Mouse (Mus musculus) cerebellum, postnatal 25 days (tissue): ENCODE data around the gene Arfgap3.
"Not testable (repeated sequence)": the region's sequence is repeated elsewhere in the genome, so short reads cannot be mapped to it uniquely, and the experiment has no call there.

Experiments
- DNase-seq, 2 experiments: peaks; one replicate each; pipeline ENCODE4 v3.0.0; 2021; ENCODE audit warnings: mixed read lengths in 2 of 2

The Arfgap3 gene

GRCm38 (mm10) chr15:83349954-83350711, at the start of gene Arfgap3:
Arfgap3 (minus strand) TSS chr15:83350247.
- DNase-seq, result peak; percentile 95 to 97

GRCm38 (mm10) chr15:83392722-83393121, 42.7 kb upstream of the Arfgap3 start:
- no peak for DNase-seq

GRCm38 (mm10) chr15:83387911-83388310, 37.9 kb upstream of the Arfgap3 start:
- DNase-seq, result no peak

- no peak for DNase-seq
These were observed 33.6 kb upstream of the Arfgap3 start for GRCm38 (mm10) chr15:83383633-83384032.

GRCm38 (mm10) chr15:83383136-83383535, 33.1 kb upstream of the Arfgap3 start:
- no peak for DNase-seq

- DNase-seq, result no peak
These were observed 32.4 kb upstream of the Arfgap3 start for GRCm38 (mm10) chr15:83382467-83382866.

- DNase-seq, result no peak
These were observed 27.1 kb upstream of the Arfgap3 start for GRCm38 (mm10) chr15:83377153-83377552.

- peak; percentile 53 to 71 for DNase-seq
These were observed 25.1 kb upstream of the Arfgap3 start for GRCm38 (mm10) chr15:83375136-83375535.

GRCm38 (mm10) chr15:83374076-83374475, 24.0 kb upstream of the Arfgap3 start:
- DNase-seq, result no peak

- not testable (repeated sequence) for DNase-seq
These were observed 18.7 kb upstream of the Arfgap3 start for GRCm38 (mm10) chr15:83368702-83369101.

GRCm38 (mm10) chr15:83368261-83368660, 18.2 kb upstream of the Arfgap3 start:
- DNase-seq, result no peak

- DNase-seq, result peak; percentile 55 to 76
These were observed 17.0 kb upstream of the Arfgap3 start for GRCm38 (mm10) chr15:83366933-83367552.

GRCm38 (mm10) chr15:83365697-83366096, 15.7 kb upstream of the Arfgap3 start:
- no peak for DNase-seq

- no peak for DNase-seq
These were observed 14.1 kb upstream of the Arfgap3 start for GRCm38 (mm10) chr15:83364194-83364593.

- not testable (repeated sequence) for DNase-seq
These were observed 12.8 kb upstream of the Arfgap3 start for GRCm38 (mm10) chr15:83362813-83363212.

GRCm38 (mm10) chr15:83360899-83361298, 10.9 kb upstream of the Arfgap3 start:
- DNase-seq, result not testable (repeated sequence)

- no peak for DNase-seq
These were observed 10.1 kb upstream of the Arfgap3 start for GRCm38 (mm10) chr15:83360140-83360539.

- DNase-seq, result peak; percentile 25 to 49
These were observed 8.4 kb upstream of the Arfgap3 start for GRCm38 (mm10) chr15:83358476-83358875.

- no peak for DNase-seq
These were observed 1.5 kb upstream of the Arfgap3 start for GRCm38 (mm10) chr15:83351546-83351945.

- DNase-seq, result no peak
These were observed 812 bp upstream of the Arfgap3 start for GRCm38 (mm10) chr15:83350859-83351258.

GRCm38 (mm10) chr15:83349225-83349953, 658 bp downstream of the Arfgap3 start:
- no peak for DNase-seq

- peak; percentile 23 to 35 for DNase-seq
These were observed 1.3 kb downstream of the Arfgap3 start for GRCm38 (mm10) chr15:83348747-83349146.

GRCm38 (mm10) chr15:83345898-83346529, 4.0 kb downstream of the Arfgap3 start:
- no peak for DNase-seq
